ENCODE assay signal across 9 mouse cellular contexts in genomic region chr9:48647648-48648284, GRCm38 (mm10). TPM values are rescaled to one million over a fixed set of nuclear protein-coding genes. Genes with fewer than 3 reads are reported as not detected.
DNase-seq lines count a peak whose midpoint lies in the region; ATAC-seq and TF ChIP-seq lines count a peak whose summit lies in the region.
"Had no signal": no experiment of that assay in that cellular context is flagged by ENCODE, and none has a peak within 500 bp of the region (broad histone marks: within the 10 kb centered on the region; RNA-seq: fewer than 3 reads in every experiment).

No protein-coding gene starts in this region.

- no peak for ATAC-seq in midbrain, postnatal 0 days (ENCODE audit: low FRiP score)
- no peak for ATAC-seq in heart, postnatal 0 days (ENCODE audit: insufficient read depth, low read depth)
- no peak; the same call in 1 of the 2 replicates for ATAC-seq in midbrain, embryonic 14.5 days (ENCODE audit: low FRiP score, low TSS enrichment)
- ATAC-seq in megakaryocyte, adult 5-6 weeks (ENCODE audit: poor library complexity, severe bottlenecking): no peak

- H3K9me3 ChIP-seq in midbrain, embryonic 10.5 days (replicated peaks): peaks cover 14% of the 10 kb centered on the region
- no peaks in the 10 kb centered on the region for H3K9me3 ChIP-seq in midbrain, postnatal 0 days (ENCODE audit: low read length)
- H3K9me3 ChIP-seq in heart, postnatal 0 days (replicated peaks; ENCODE audit: control insufficient read depth, low read length): 0 out of 2 replicates have a peak, but pooled peaks cover 6% of the 10 kb centered on the region
- H3K9me3 ChIP-seq in midbrain, embryonic 14.5 days (ENCODE audit: control insufficient read depth, low read length): no peaks in the 10 kb centered on the region

- DNase-seq in heart, adult 18-20 months: peak; percentile 47 to 59
- no peak for DNase-seq in heart, postnatal 4 days
- peak; percentile 27 for DNase-seq in midbrain, embryonic 10.5 days (ENCODE audit: low spot score)
- DNase-seq in midbrain, postnatal 0 days (ENCODE audit: low spot score): no peak
- peak; percentile 6 for DNase-seq in heart, postnatal 0 days (ENCODE audit: low spot score)
- DNase-seq in midbrain, embryonic 14.5 days: peak; percentile 58
- no peak for DNase-seq in B cell, adult 2 months

- no peaks in the 10 kb centered on the region for H3K36me3 ChIP-seq in midbrain, embryonic 10.5 days
- H3K36me3 ChIP-seq in midbrain, postnatal 0 days (ENCODE audit: insufficient read depth, low read length): no peaks in the 10 kb centered on the region
- no peaks in the 10 kb centered on the region for H3K36me3 ChIP-seq in heart, postnatal 0 days (replicated peaks; ENCODE audit: control insufficient read depth, insufficient read depth, low read length)
- H3K36me3 ChIP-seq in midbrain, embryonic 14.5 days (ENCODE audit: control insufficient read depth, insufficient read depth, low read length): no peaks in the 10 kb centered on the region
- H3K36me3 ChIP-seq: embryonic facial prominence, embryonic 12.5 days had no signal

- peak overlapping the region; percentile 91 for H3K27ac ChIP-seq in midbrain, embryonic 10.5 days (replicated peaks)
- no peak overlapping the region for H3K27ac ChIP-seq in midbrain, postnatal 0 days (ENCODE audit: low read depth, low read length)
- H3K27ac ChIP-seq in heart, postnatal 0 days (ENCODE audit: low read depth): no peak overlapping the region
- H3K27ac ChIP-seq in midbrain, embryonic 14.5 days (replicated peaks; ENCODE audit: low read depth, low read length): no peak overlapping the region; the same call in 1 of the 2 replicates
- H3K27ac ChIP-seq: embryonic facial prominence, embryonic 12.5 days had no signal

- H3K9ac ChIP-seq in midbrain, postnatal 0 days (replicated peaks; ENCODE audit: low read length, poor library complexity, severe bottlenecking): no peak overlapping the region
- no peak overlapping the region for H3K9ac ChIP-seq in heart, postnatal 0 days (replicated peaks; ENCODE audit: low read depth, low read length)
- H3K9ac ChIP-seq in midbrain, embryonic 14.5 days (replicated peaks; ENCODE audit: low read length): no peak overlapping the region
- H3K9ac ChIP-seq: embryonic facial prominence, embryonic 12.5 days had no signal

- H3K27me3 ChIP-seq in midbrain, embryonic 10.5 days (ENCODE audit: low read depth, poor library complexity, severe bottlenecking): no peaks in the 10 kb centered on the region
- no peaks in the 10 kb centered on the region for H3K27me3 ChIP-seq in midbrain, postnatal 0 days (ENCODE audit: insufficient read depth, low read length)
- H3K27me3 ChIP-seq in heart, postnatal 0 days (ENCODE audit: control insufficient read depth, insufficient read depth, low read length): no peaks in the 10 kb centered on the region
- H3K27me3 ChIP-seq in midbrain, embryonic 14.5 days (ENCODE audit: control insufficient read depth, insufficient read depth, low read length): no peaks in the 10 kb centered on the region

- H3K4me3 ChIP-seq in midbrain, embryonic 10.5 days: peak overlapping the region; percentile 17; the same call in 1 of the 2 replicates
- no peak overlapping the region for H3K4me3 ChIP-seq in midbrain, postnatal 0 days (ENCODE audit: low read depth, low read length)
- H3K4me3 ChIP-seq in heart, postnatal 0 days (ENCODE audit: low read depth, low read length): no peak overlapping the region
- H3K4me3 ChIP-seq in midbrain, embryonic 14.5 days (replicated peaks; ENCODE audit: low read depth, low read length): no peak overlapping the region
- H3K4me3 ChIP-seq: embryonic facial prominence, embryonic 12.5 days had no signal

- TF ChIP-seq EP300 in heart, postnatal 0 days (IDR thresholded peaks at IDR 0.05; ENCODE audit: low read depth): no peak

- 15% methylated on average over 10 of the region's 10 CpGs for WGBS in midbrain, embryonic 10.5 days
- 34% methylated on average over 10 of the region's 10 CpGs for WGBS in midbrain, postnatal 0 days
- WGBS in heart, postnatal 0 days: 66% methylated on average over 10 of the region's 10 CpGs
- WGBS in midbrain, embryonic 14.5 days: 25% methylated on average over 10 of the region's 10 CpGs

- peaks cover 76% of the 10 kb centered on the region for H3K4me1 ChIP-seq in midbrain, embryonic 10.5 days
- no peaks in the 10 kb centered on the region for H3K4me1 ChIP-seq in midbrain, postnatal 0 days (ENCODE audit: insufficient read depth, low read length)
- H3K4me1 ChIP-seq in heart, postnatal 0 days (ENCODE audit: control insufficient read depth, insufficient read depth): peaks cover 24% of the 10 kb centered on the region
- H3K4me1 ChIP-seq in midbrain, embryonic 14.5 days (ENCODE audit: control insufficient read depth, insufficient read depth, low read length): peaks cover 22% of the 10 kb centered on the region

- no peak for TF ChIP-seq CTCF in midbrain, postnatal 0 days (IDR thresholded peaks at IDR 0.05)
- no peak for TF ChIP-seq CTCF in heart, postnatal 0 days (IDR thresholded peaks at IDR 0.05; ENCODE audit: low read depth)

- no peak overlapping the region for H3K4me2 ChIP-seq in midbrain, postnatal 0 days (ENCODE audit: low read depth, low read length, poor library complexity, severe bottlenecking)
- no peak overlapping the region for H3K4me2 ChIP-seq in heart, postnatal 0 days (ENCODE audit: low read depth, low read length)
- H3K4me2 ChIP-seq in midbrain, embryonic 14.5 days (ENCODE audit: low read length): no peak overlapping the region
- H3K4me2 ChIP-seq: embryonic facial prominence, embryonic 12.5 days had no signal

RNA-seq across cellular contexts. Expression of gene Nnmt, which starts 42.8 kb away (rescaled TPM):
- 1 to 10 TPM; 4.1 to 6.2 TPM for total RNA-seq in heart, adult 18-20 months (2021)
- total RNA-seq in heart, postnatal 4 days (2021): 10 to 100 TPM; 10.3 to 13.6 TPM
- 0.65 and 1.1 TPM in 2 replicates for polyA plus RNA-seq in midbrain, embryonic 10.5 days (2016; fragmentation: Nextera tagmentation; extraction: Ambion mirVana)
- total RNA-seq in midbrain, postnatal 0 days (2014; rRNA removed): 0.57 and 1.4 TPM in 2 replicates
- polyA plus RNA-seq in midbrain, postnatal 0 days (2015; fragmentation: Nextera tagmentation; extraction: Ambion mirVana): 3.1 and 3.5 TPM in 2 replicates
- 2.1 and 7.5 TPM in 2 replicates for total RNA-seq in heart, postnatal 0 days (2014; rRNA removed; ENCODE audit: low replicate concordance)
- polyA plus RNA-seq in heart, postnatal 0 days (2015; fragmentation: Nextera tagmentation; extraction: Ambion mirVana): 12.0 and 12.4 TPM in 2 replicates
- 0.99 and 1.0 TPM in 2 replicates for polyA plus RNA-seq in midbrain, embryonic 14.5 days (2014; fragmentation: Nextera tagmentation; extraction: Ambion mirVana)
- total RNA-seq in megakaryocyte, adult 5-6 weeks (2015): 0.22 and 1.9 TPM in 2 replicates
- total RNA-seq in megakaryocyte, adult 5-6 weeks (2017): 0.37 and 1.2 TPM in 2 replicates

Comparison
In these comparisons a context has a peak if more than half of its experiments do, and no peak if none do; other contexts are left out.
1. DNase-seq: peak in heart, adult 18-20 months (2 of 2), midbrain, embryonic 10.5 days (single experiment), heart, postnatal 0 days (single experiment) and midbrain, embryonic 14.5 days (single experiment); none in heart, postnatal 4 days (single experiment), midbrain, postnatal 0 days (single experiment) and B cell, adult 2 months (0 of 2).